15 mouse cellular contexts compared by ENCODE assay signal in the genomic region with DNA sequence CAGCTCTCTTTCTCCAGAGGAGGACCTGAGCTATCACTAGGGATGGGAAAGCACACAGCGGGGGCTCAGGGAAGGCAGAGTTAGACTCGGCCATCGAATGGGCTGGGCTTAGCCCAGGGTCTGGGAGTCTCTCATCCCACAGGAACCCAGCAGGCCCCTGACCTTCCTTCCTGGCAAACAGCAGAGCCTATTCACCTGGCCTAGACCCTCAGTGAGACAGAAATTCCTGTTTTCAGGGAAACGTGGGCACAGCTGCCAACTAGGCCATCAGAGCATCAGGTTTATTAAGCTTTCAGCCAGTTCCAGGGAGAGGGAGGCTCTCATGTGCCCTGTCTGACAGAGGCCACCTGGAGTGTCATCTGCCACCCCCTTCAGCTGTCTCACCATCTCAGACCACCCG. TPM values are rescaled to one million over a fixed set of nuclear protein-coding genes. Genes with fewer than 3 reads are reported as not detected.
A peak's percentile ranks its signal among the peaks of the same experiment; 100 is the strongest.
DNase-seq lines count a peak whose midpoint lies in the region; ATAC-seq and TF ChIP-seq lines count a peak whose summit lies in the region.
"Had no signal": no experiment of that assay in that cellular context is flagged by ENCODE, and none has a peak within 500 bp of the region (broad histone marks: within the 10 kb centered on the region; RNA-seq: fewer than 3 reads in every experiment).

No protein-coding gene starts in this region.

- no peaks in the 10 kb centered on the region for H3K36me3 ChIP-seq in forebrain, embryonic 10.5 days (replicated peaks)
- H3K36me3 ChIP-seq in forebrain, postnatal 0 days (ENCODE audit: insufficient read depth), result no peaks in the 10 kb centered on the region
- no peaks in the 10 kb centered on the region for H3K36me3 ChIP-seq in heart, embryonic 16.5 days (ENCODE audit: control insufficient read depth, insufficient read depth)
- H3K36me3 ChIP-seq in kidney, adult 2 months (ENCODE audit: control insufficient read depth, insufficient read depth, low read length), result no peaks in the 10 kb centered on the region
- H3K36me3 ChIP-seq in limb, embryonic 13.5 days, result peaks cover 6% of the 10 kb centered on the region; the same call in 1 of the 2 replicates

- H3K4me2 ChIP-seq in forebrain, postnatal 0 days (ENCODE audit: low read depth), result no peak overlapping the region
- no peak overlapping the region for H3K4me2 ChIP-seq in heart, embryonic 16.5 days (ENCODE audit: low read depth, low read length)
- H3K4me2 ChIP-seq in limb, embryonic 13.5 days (replicated peaks), result no peak overlapping the region
- H3K4me2 ChIP-seq: hindbrain, embryonic 14.5 days had no signal

- H3K4me1 ChIP-seq in forebrain, embryonic 10.5 days, result peaks cover 58% of the 10 kb centered on the region
- 0 out of 2 replicates have a peak, but pooled peaks cover 9% of the 10 kb centered on the region for H3K4me1 ChIP-seq in forebrain, postnatal 0 days (ENCODE audit: insufficient read depth)
- peaks cover 16% of the 10 kb centered on the region for H3K4me1 ChIP-seq in heart, embryonic 16.5 days (ENCODE audit: control insufficient read depth, insufficient read depth, low read length)
- H3K4me1 ChIP-seq in kidney, adult 2 months (ENCODE audit: control insufficient read depth, insufficient read depth, low read length), result peaks cover 10% of the 10 kb centered on the region; the same call in 1 of the 2 replicates
- H3K4me1 ChIP-seq in limb, embryonic 13.5 days, result peaks cover 53% of the 10 kb centered on the region

- H3K9me3 ChIP-seq in forebrain, embryonic 10.5 days, result no peaks in the 10 kb centered on the region
- H3K9me3 ChIP-seq in forebrain, postnatal 0 days (ENCODE audit: low read length), result no peaks in the 10 kb centered on the region
- H3K9me3 ChIP-seq in heart, embryonic 16.5 days (replicated peaks; ENCODE audit: control insufficient read depth, low read length), result no peaks in the 10 kb centered on the region
- H3K9me3 ChIP-seq in limb, embryonic 13.5 days, result no peaks in the 10 kb centered on the region

- no peaks in the 10 kb centered on the region for H3K27me3 ChIP-seq in forebrain, embryonic 10.5 days (ENCODE audit: poor library complexity, severe bottlenecking)
- no peaks in the 10 kb centered on the region for H3K27me3 ChIP-seq in forebrain, postnatal 0 days (ENCODE audit: insufficient read depth, low read length)
- no peaks in the 10 kb centered on the region for H3K27me3 ChIP-seq in heart, embryonic 16.5 days (ENCODE audit: control insufficient read depth, insufficient read depth, low read length)
- no peaks in the 10 kb centered on the region for H3K27me3 ChIP-seq in kidney, adult 2 months (replicated peaks; ENCODE audit: control insufficient read depth, insufficient read depth, low read length)
- H3K27me3 ChIP-seq in limb, embryonic 13.5 days, result no peaks in the 10 kb centered on the region

- TF ChIP-seq POLR2A in kidney, adult 2 months (IDR thresholded peaks at IDR 0.05; ENCODE audit: low read depth, low read length), result no peak

- H3K4me3 ChIP-seq in forebrain, embryonic 10.5 days, result no peak overlapping the region
- no peak overlapping the region for H3K4me3 ChIP-seq in forebrain, postnatal 0 days (ENCODE audit: low read depth, low read length)
- H3K4me3 ChIP-seq in heart, embryonic 16.5 days (ENCODE audit: low read length), result no peak overlapping the region
- H3K4me3 ChIP-seq in kidney, adult 2 months (ENCODE audit: insufficient read depth, low read depth, low read length), result no peak overlapping the region
- no peak overlapping the region for H3K4me3 ChIP-seq in limb, embryonic 13.5 days
- H3K4me3 ChIP-seq: erythroblast, embryonic 14.5 days had no signal

- H3K9ac ChIP-seq in forebrain, postnatal 0 days, result no peak overlapping the region
- peak overlapping the region; percentile 42; the same call in 1 of the 2 replicates for H3K9ac ChIP-seq in heart, embryonic 16.5 days (ENCODE audit: low read length)
- H3K9ac ChIP-seq in limb, embryonic 13.5 days, result peak overlapping the region; percentile 25
- H3K9ac ChIP-seq: hindbrain, embryonic 14.5 days had no signal

- intact Hi-C loops in heart, postnatal 14 days (cut with DNase I), result loop anchor here (5.0 kb wide), 1 partner anchor 34 kb away; no protein-coding TSS in a partner anchor

- no peak for ATAC-seq in forebrain, postnatal 0 days
- ATAC-seq in heart, embryonic 16.5 days (replicated peaks; ENCODE audit: extremely low read depth, insufficient read depth, low FRiP score), result no peak
- no peak for ATAC-seq in limb, embryonic 13.5 days (ENCODE audit: low FRiP score, low read depth)
- ATAC-seq: midbrain, embryonic 16.5 days had no signal

- no peak for DNase-seq in forebrain, embryonic 10.5 days (ENCODE audit: extremely low spot score, low spot score)
- DNase-seq in forebrain, postnatal 0 days, result no peak
- DNase-seq in heart, postnatal 14 days, result no peak
- DNase-seq in kidney, postnatal 10 days, result peak; percentile 31
- no peak for DNase-seq in kidney, adult 2 months
- no peak for DNase-seq in testis, postnatal 10 days (ENCODE audit: low spot score)
- DNase-seq: adrenal gland, postnatal 25 days; cerebellum, postnatal 10 days; gastrocnemius, postnatal 25 days; lung, adult 18-20 months had no signal

- WGBS in forebrain, embryonic 10.5 days, result 39% methylated on average over 5 of the region's 5 CpGs
- WGBS in forebrain, postnatal 0 days, result 42% methylated on average over 5 of the region's 5 CpGs
- 45% methylated on average over 5 of the region's 5 CpGs for WGBS in heart, embryonic 16.5 days
- WGBS in kidney, adult 2 months, result 50% methylated on average over 5 of the region's 5 CpGs
- WGBS in limb, embryonic 13.5 days, result 36% methylated on average over 5 of the region's 5 CpGs

- H3K27ac ChIP-seq in forebrain, embryonic 10.5 days, result peak overlapping the region; percentile 51
- H3K27ac ChIP-seq in forebrain, postnatal 0 days (ENCODE audit: low read depth, low read length), result no peak overlapping the region
- no peak overlapping the region; the same call in 1 of the 2 replicates for H3K27ac ChIP-seq in heart, embryonic 16.5 days (ENCODE audit: low read length)
- H3K27ac ChIP-seq in kidney, adult 2 months (ENCODE audit: insufficient read depth, low read depth, low read length), result no peak overlapping the region
- no peak overlapping the region for H3K27ac ChIP-seq in limb, embryonic 13.5 days
- H3K27ac ChIP-seq: hindbrain, embryonic 14.5 days had no signal

- TF ChIP-seq CTCF in forebrain, postnatal 0 days (IDR thresholded peaks at IDR 0.05; ENCODE audit: low read depth), result no peak
- TF ChIP-seq CTCF in kidney, adult 2 months (conservative IDR thresholded peaks at IDR 0.05; ENCODE audit: insufficient read depth, insufficient read length, low read depth, low read length), result no peak

RNA-seq across cellular contexts. Expression of a gene that starts 13.8 kb away (rescaled TPM):
- 4.7 and 4.8 TPM in 2 replicates for polyA plus RNA-seq in forebrain, embryonic 10.5 days (2016; fragmentation: Nextera tagmentation; extraction: Ambion mirVana)
- total RNA-seq in forebrain, postnatal 0 days (2014; rRNA removed), result 3.3 and 6.0 TPM in 2 replicates
- 3.4 and 4.2 TPM in 2 replicates for polyA plus RNA-seq in forebrain, postnatal 0 days (2015; fragmentation: Nextera tagmentation; extraction: Ambion mirVana)
- polyA plus RNA-seq in heart, embryonic 16.5 days (2015; fragmentation: Nextera tagmentation; extraction: Ambion mirVana), result 7.7 and 8.3 TPM in 2 replicates
- total RNA-seq in heart, postnatal 14 days (2021), result 10 to 100 TPM; 11.9 to 15.4 TPM
- 22.1 and 24.7 TPM in 2 replicates for polyA plus RNA-seq in kidney, adult 2 months (2012; rRNA removed)
- 5.8 and 7.0 TPM in 2 replicates for polyA plus RNA-seq in limb, embryonic 13.5 days (2015; fragmentation: Nextera tagmentation; extraction: Ambion mirVana)
